Mouse (Mus musculus): ENCODE measurements around the gene Armcx4.
"Not testable (repeated sequence)": the region's sequence is repeated elsewhere in the genome, so short reads cannot be mapped to it uniquely, and the experiment has no call there.

- not testable (repeated sequence) for TF ChIP-seq CTCF, EP300 (IDR thresholded peaks at IDR 0.05; ENCODE audit: low read depth)
These were observed 37.4 kb downstream of the Armcx4 start for GRCm38 (mm10) chrX:134723762-134724161.

All from liver, embryonic 14.5 days (tissue).